In the genomic region with DNA sequence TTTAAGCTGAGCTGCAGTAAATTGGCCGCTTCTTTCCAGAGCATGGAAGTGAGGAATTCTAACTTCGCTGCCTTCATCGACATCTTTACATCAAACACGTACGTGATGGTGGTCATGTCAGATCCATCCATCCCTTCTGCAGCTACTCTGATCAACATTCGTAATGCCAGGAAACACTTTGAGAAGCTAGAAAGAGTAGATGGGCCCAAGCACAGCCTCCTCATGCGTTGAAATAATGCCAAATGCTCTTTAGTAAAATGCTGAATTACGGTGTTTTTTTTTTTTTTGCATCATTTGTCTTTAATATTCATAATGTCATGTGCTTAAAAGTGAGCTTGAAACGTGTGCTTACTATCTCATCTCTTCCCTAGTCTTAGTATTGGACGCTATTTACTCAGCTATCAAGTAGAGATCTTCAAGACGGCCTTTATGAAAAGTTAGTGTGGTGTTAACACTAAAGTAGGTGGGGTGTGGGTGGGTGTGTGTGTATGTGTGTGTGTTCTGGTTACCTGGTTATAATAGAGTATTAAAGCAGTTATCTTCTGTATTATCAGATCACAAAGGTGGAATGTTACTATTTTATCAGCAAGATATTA, we compare ENCODE assay signal across 8 mouse cellular contexts. TPM values are rescaled to one million over a fixed set of nuclear protein-coding genes. Genes with fewer than 3 reads are reported as not detected.
DNase-seq lines count a peak whose midpoint lies in the region; ATAC-seq and TF ChIP-seq lines count a peak whose summit lies in the region.

No protein-coding gene starts in this region.

- H3K27ac ChIP-seq in kidney, embryonic 15.5 days, result 0 out of 2 replicates have a peak overlapping the region, but pooled peaks have one; percentile 99
- H3K27ac ChIP-seq in bone marrow macrophage, adult 2 months (ENCODE audit: insufficient read depth, low read depth, low read length), result no peak overlapping the region
- H3K27ac ChIP-seq in hindbrain, embryonic 12.5 days, result peak overlapping the region; percentile 98
- H3K27ac ChIP-seq in midbrain, embryonic 13.5 days, result peak overlapping the region; percentile 97

- no peak for DNase-seq in kidney, adult 9 months
- DNase-seq in embryo, embryonic 10 days (ENCODE audit: low spot score), result no peak
- no peak for DNase-seq in spleen, postnatal 4 days (ENCODE audit: low spot score in 2 of 2)
- DNase-seq in urinary bladder, postnatal 4 days (ENCODE audit: low spot score in 2 of 2), result no peak

- H3K4me1 ChIP-seq in kidney, embryonic 15.5 days, result peaks cover 15% of the 10 kb centered on the region
- peaks cover 22% of the 10 kb centered on the region for H3K4me1 ChIP-seq in bone marrow macrophage, adult 2 months (ENCODE audit: control insufficient read depth, insufficient read depth, low read length)
- peaks cover 21% of the 10 kb centered on the region for H3K4me1 ChIP-seq in hindbrain, embryonic 12.5 days
- H3K4me1 ChIP-seq in midbrain, embryonic 13.5 days (replicated peaks), result peaks cover 33% of the 10 kb centered on the region

- TF ChIP-seq CTCF in bone marrow macrophage, adult 2 months (IDR thresholded peaks at IDR 0.05; ENCODE audit: low read depth, low read length), result no peak

- ATAC-seq in kidney, embryonic 15.5 days (replicated peaks; ENCODE audit: low FRiP score), result no peak
- no peak for ATAC-seq in hindbrain, embryonic 12.5 days (ENCODE audit: low FRiP score)
- no peak for ATAC-seq in midbrain, embryonic 13.5 days

- H3K4me2 ChIP-seq in kidney, embryonic 15.5 days, result peak overlapping the region; percentile 73
- peak overlapping the region; percentile 58 for H3K4me2 ChIP-seq in hindbrain, embryonic 12.5 days (replicated peaks)
- H3K4me2 ChIP-seq in midbrain, embryonic 13.5 days (replicated peaks), result peak overlapping the region; percentile 95

- no peaks in the 10 kb centered on the region for H3K9me3 ChIP-seq in kidney, embryonic 15.5 days (replicated peaks)
- no peaks in the 10 kb centered on the region for H3K9me3 ChIP-seq in hindbrain, embryonic 12.5 days (replicated peaks)
- no peaks in the 10 kb centered on the region for H3K9me3 ChIP-seq in midbrain, embryonic 13.5 days

- H3K9ac ChIP-seq in kidney, embryonic 15.5 days, result peak overlapping the region; percentile 95
- H3K9ac ChIP-seq in hindbrain, embryonic 12.5 days, result peak overlapping the region; percentile 95
- peak overlapping the region; percentile 91 for H3K9ac ChIP-seq in midbrain, embryonic 13.5 days (replicated peaks)

- peak overlapping the region; percentile 89 for H3K4me3 ChIP-seq in kidney, embryonic 15.5 days (replicated peaks)
- peak overlapping the region; percentile 97 for H3K4me3 ChIP-seq in bone marrow macrophage, adult 2 months (ENCODE audit: insufficient read depth, low read length)
- H3K4me3 ChIP-seq in hindbrain, embryonic 12.5 days, result peak overlapping the region; percentile 76
- H3K4me3 ChIP-seq in midbrain, embryonic 13.5 days (replicated peaks), result peak overlapping the region; percentile 74

- no peak for TF ChIP-seq POLR2A in bone marrow macrophage, adult 2 months (IDR thresholded peaks at IDR 0.05; ENCODE audit: borderline replicate concordance, low read depth, low read length)

- WGBS in kidney, embryonic 15.5 days, result 10% methylated on average over 11 of the region's 11 CpGs
- 9% methylated on average over 11 of the region's 11 CpGs for WGBS in hindbrain, embryonic 12.5 days
- 9% methylated on average over 11 of the region's 11 CpGs for WGBS in midbrain, embryonic 13.5 days

- 0 out of 2 replicates have a peak, but pooled peaks cover 3% of the 10 kb centered on the region for H3K27me3 ChIP-seq in kidney, embryonic 15.5 days
- H3K27me3 ChIP-seq in hindbrain, embryonic 12.5 days, result no peaks in the 10 kb centered on the region
- H3K27me3 ChIP-seq in midbrain, embryonic 13.5 days, result peaks cover 4% of the 10 kb centered on the region; the same call in 1 of the 2 replicates

- H3K36me3 ChIP-seq in kidney, embryonic 15.5 days, result peaks cover 16% of the 10 kb centered on the region; the same call in 1 of the 2 replicates
- H3K36me3 ChIP-seq in hindbrain, embryonic 12.5 days, result peaks cover 7% of the 10 kb centered on the region; the same call in 1 of the 2 replicates
- H3K36me3 ChIP-seq in midbrain, embryonic 13.5 days, result peaks cover 11% of the 10 kb centered on the region

RNA-seq across cellular contexts. Expression of a gene that starts 1.3 kb away (rescaled TPM):
- polyA plus RNA-seq in kidney, embryonic 15.5 days (2015; fragmentation: Nextera tagmentation; extraction: Ambion mirVana), result 82.4 and 83.1 TPM in 2 replicates
- 49.6 and 50.7 TPM in 2 replicates for polyA plus RNA-seq in bone marrow macrophage, adult 2 months (2012; ENCODE audit: insufficient read depth, insufficient read length, missing spikeins)
- 78.5 and 95.1 TPM in 2 replicates for polyA plus RNA-seq in hindbrain, embryonic 12.5 days (2016; fragmentation: Nextera tagmentation; extraction: Ambion mirVana)
- polyA plus RNA-seq in midbrain, embryonic 13.5 days (2015; fragmentation: Nextera tagmentation; extraction: Ambion mirVana), result 104 and 116 TPM in 2 replicates

RNA-seq across cellular contexts. Expression of a gene that starts 18.6 kb away (rescaled TPM):
- polyA plus RNA-seq in kidney, embryonic 15.5 days (2015; fragmentation: Nextera tagmentation; extraction: Ambion mirVana), result 0.19 TPM in 1 of 2 replicates, not detected in the other
- not detected in 2 replicates for polyA plus RNA-seq in bone marrow macrophage, adult 2 months (2012; ENCODE audit: insufficient read depth, insufficient read length, missing spikeins)
- not detected in 2 replicates for polyA plus RNA-seq in hindbrain, embryonic 12.5 days (2016; fragmentation: Nextera tagmentation; extraction: Ambion mirVana)
- polyA plus RNA-seq in midbrain, embryonic 13.5 days (2015; fragmentation: Nextera tagmentation; extraction: Ambion mirVana), result not detected in 2 replicates

RNA-seq across cellular contexts. Expression of a gene that starts 35.1 kb away (rescaled TPM):
- polyA plus RNA-seq in kidney, embryonic 15.5 days (2015; fragmentation: Nextera tagmentation; extraction: Ambion mirVana), result 19.3 and 20.7 TPM in 2 replicates
- polyA plus RNA-seq in bone marrow macrophage, adult 2 months (2012; ENCODE audit: insufficient read depth, insufficient read length, missing spikeins), result 7.3 and 8.8 TPM in 2 replicates
- 17.7 and 19.2 TPM in 2 replicates for polyA plus RNA-seq in hindbrain, embryonic 12.5 days (2016; fragmentation: Nextera tagmentation; extraction: Ambion mirVana)
- polyA plus RNA-seq in midbrain, embryonic 13.5 days (2015; fragmentation: Nextera tagmentation; extraction: Ambion mirVana), result 11.5 and 12.0 TPM in 2 replicates
